Mouse (Mus musculus) embryonic fibroblast, embryonic 13.5 days (primary cell): ENCODE data around the gene Fyb2.

Experiments
- CTCF ChIP-seq: IDR thresholded peaks from 2 replicates; pipeline ENCODE4 v1.5.1; 2011; ENCODE audit warnings: mild to moderate bottlenecking, control low read depth, low read length, moderate library complexity, borderline replicate concordance; ENCODE audit not compliant: insufficient read depth
- POLR2A ChIP-seq: IDR thresholded peaks from 2 replicates; pipeline ENCODE4 v1.6.1; 2011; ENCODE audit warnings: low read depth, mild to moderate bottlenecking, control low read depth, low read length, moderate library complexity

DNA sequence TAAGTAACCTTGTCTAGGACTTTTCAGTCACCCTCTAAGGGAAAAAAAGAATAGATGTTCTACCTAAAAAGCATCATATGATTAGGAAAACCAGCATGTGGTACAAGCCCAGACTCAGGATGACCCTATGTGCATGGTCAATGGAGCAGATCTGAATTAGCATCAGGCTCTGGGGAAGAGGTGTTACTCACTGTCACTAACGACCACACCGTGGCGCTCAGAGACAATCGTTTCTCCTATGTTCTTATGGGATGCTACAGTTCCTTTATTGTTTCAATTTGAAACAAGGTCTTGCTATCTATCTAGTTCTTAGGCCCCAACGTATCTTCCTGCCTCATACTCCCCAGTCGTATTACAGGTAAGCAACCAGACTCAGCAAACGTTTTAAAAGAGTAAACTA, 119.9 kb downstream of the Fyb2 start:
- TF ChIP-seq CTCF: no peak
- no peak for TF ChIP-seq POLR2A
